Mouse (Mus musculus): Measurements from ENCODE around the gene Cdc25a.

DNA sequence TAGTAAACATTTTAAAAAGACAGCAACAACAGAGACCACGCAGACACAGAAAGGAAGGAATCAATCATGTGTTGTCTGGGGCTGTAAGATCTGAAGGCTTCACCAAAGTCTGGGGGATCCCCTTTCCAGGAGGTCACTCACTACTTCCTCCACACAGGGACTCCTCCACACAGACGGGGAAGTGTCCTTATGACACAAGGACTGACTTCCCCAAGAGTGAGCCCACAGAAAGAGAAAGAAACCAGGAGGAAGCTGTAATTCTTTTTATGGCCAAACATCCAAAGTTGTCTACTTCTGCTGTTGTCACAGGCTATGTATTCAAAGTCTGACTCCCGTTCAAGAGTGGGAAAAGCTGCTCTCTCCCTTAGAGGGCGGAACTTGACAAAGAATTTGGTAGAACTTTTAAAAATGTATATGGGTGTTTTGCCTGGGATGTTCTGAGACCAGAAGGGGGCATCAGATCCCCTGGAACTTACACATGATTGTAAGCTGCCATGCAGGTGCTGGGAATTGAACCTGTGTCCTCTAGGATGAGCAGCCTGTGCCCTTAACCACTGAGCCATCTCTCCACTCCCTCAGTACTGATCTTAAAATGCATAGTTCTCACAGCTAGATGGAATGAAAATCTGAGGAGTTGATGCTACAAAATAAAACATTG, 39.0 kb downstream of the Cdc25a start:
- TF ChIP-seq CTCF (IDR thresholded peaks at IDR 0.05; ENCODE audit: low read depth), result no peak
- TF ChIP-seq EP300 (optimal IDR thresholded peaks at IDR 0.05), result no peak
